Mouse (Mus musculus) liver, adult (tissue): ENCODE results near the gene Gfod2.

Experiments used
- GATA4 ChIP-seq: IDR thresholded peaks from 2 replicates; pipeline ENCODE4 v1.6.1; 2014; ENCODE audit warnings: mild to moderate bottlenecking, low read length; ENCODE audit not compliant: insufficient replicate concordance

Gene Gfod2

GRCm38 (mm10) chr8:105685796-105686308 lies 72.6 kb downstream of the Gfod2 start, which contains the start of gene Carmil2:
TSS of gene Carmil2 (plus strand) at chr8:105686274.
- no peak for TF ChIP-seq GATA4

DNA sequence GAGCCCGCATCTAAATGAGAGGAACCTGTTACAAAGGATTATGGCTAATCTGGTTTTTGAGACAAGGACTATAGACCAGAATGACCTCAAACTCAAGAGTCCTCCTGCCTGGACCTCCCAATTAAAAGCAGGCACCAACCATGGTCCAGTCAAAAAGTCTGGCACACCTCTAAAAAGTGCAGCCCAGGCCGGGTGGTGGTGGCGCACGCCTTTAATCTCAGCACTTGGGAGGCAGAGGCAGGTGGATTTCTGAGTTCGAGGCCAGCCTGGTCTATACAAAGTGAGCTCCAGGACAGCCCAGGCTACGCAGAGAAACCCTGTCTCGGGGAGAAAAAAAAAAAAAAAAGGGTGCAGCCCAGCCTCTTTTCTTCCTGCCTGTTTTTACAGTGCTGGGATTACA lies 73.1 kb downstream of the Gfod2 start:
- TF ChIP-seq GATA4 = no peak

- no peak for TF ChIP-seq GATA4
Measured at GRCm38 (mm10) chr8:105677891-105678290, 80.6 kb downstream of the Gfod2 start.
